Mouse (Mus musculus) kidney, adult 8-10 months (tissue): ENCODE measurements around the gene Enho.
"Not testable (repeated sequence)": the region's sequence is repeated elsewhere in the genome, so short reads cannot be mapped to it uniquely, and the experiment has no call there.

ENCODE experiments used
- DNase-seq, 2 experiments: peaks; one replicate each; pipeline ENCODE4 v3.0.0; 2022

Enho gene

GRCm38 (mm10) chr4:41639913-41640507 lies at the start of gene Enho:
TSS of gene Enho (minus strand) at chr4:41640324.
- peak; percentile 93 for DNase-seq

GRCm38 (mm10) chr4:41688562-41688961 lies 48.4 kb upstream of the Enho start:
- not testable (repeated sequence) for DNase-seq

- not testable (repeated sequence) for DNase-seq
These were observed 45.9 kb upstream of the Enho start for GRCm38 (mm10) chr4:41685882-41686492.

GRCm38 (mm10) chr4:41684931-41685453 lies 44.9 kb upstream of the Enho start:
- not testable (repeated sequence) for DNase-seq

- not testable (repeated sequence) for DNase-seq
These were observed 44.2 kb upstream of the Enho start for GRCm38 (mm10) chr4:41684131-41684930.

GRCm38 (mm10) chr4:41683303-41683702 lies 43.2 kb upstream of the Enho start:
- DNase-seq = not testable (repeated sequence)

- no peak for DNase-seq
These were observed 42.7 kb upstream of the Enho start for GRCm38 (mm10) chr4:41682789-41683188.

GRCm38 (mm10) chr4:41681947-41682346 lies 41.8 kb upstream of the Enho start:
- DNase-seq = no peak

GRCm38 (mm10) chr4:41681176-41681575 lies 41.1 kb upstream of the Enho start:
- DNase-seq = no peak

GRCm38 (mm10) chr4:41679291-41679690 lies 39.2 kb upstream of the Enho start:
- no peak for DNase-seq

- DNase-seq = no peak
These were observed 38.7 kb upstream of the Enho start for GRCm38 (mm10) chr4:41678863-41679262.

GRCm38 (mm10) chr4:41677006-41677629 lies 37.0 kb upstream of the Enho start:
- DNase-seq = no peak

- DNase-seq = no peak
These were observed 36.3 kb upstream of the Enho start for GRCm38 (mm10) chr4:41676248-41677005.

GRCm38 (mm10) chr4:41673186-41673585 lies 33.1 kb upstream of the Enho start:
- no peak for DNase-seq

- DNase-seq = no peak
These were observed 32.4 kb upstream of the Enho start for GRCm38 (mm10) chr4:41672522-41672963.

GRCm38 (mm10) chr4:41671963-41672480 lies 31.9 kb upstream of the Enho start:
- no peak for DNase-seq

GRCm38 (mm10) chr4:41671500-41671899 lies 31.4 kb upstream of the Enho start:
- DNase-seq = no peak

GRCm38 (mm10) chr4:41670836-41671235 lies 30.7 kb upstream of the Enho start:
- DNase-seq = no peak

GRCm38 (mm10) chr4:41666646-41667045 lies 26.5 kb upstream of the Enho start:
- DNase-seq = no peak

- peak in 1 of 2 experiments; percentile 16 for DNase-seq
These were observed 25.0 kb upstream of the Enho start for GRCm38 (mm10) chr4:41665009-41665675.

- no peak for DNase-seq
These were observed 24.4 kb upstream of the Enho start for GRCm38 (mm10) chr4:41664533-41664932.
